Mouse (Mus musculus): Measurements from ENCODE around the gene Abtb2.

DNA sequence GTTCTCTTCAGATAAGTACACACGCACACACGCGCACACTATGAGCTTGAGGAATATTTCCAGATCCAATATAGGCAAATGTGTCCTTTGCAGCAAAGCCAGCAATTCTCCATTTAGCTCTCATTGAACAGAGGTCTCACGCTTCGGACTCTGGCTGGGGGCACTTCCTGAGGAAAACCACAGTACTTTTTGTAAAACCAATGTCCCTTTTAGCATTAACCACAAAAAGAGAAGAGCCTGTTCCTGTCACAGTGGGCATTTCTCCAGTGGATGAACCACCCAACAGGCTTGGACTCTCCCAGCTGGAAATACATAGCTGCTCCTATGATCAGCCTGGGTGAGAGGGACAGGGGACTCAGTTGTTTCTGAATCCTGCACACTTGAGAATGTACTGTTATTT lies 71.8 kb downstream of the Abtb2 start:
- TF ChIP-seq ZC3H11A (IDR thresholded peaks at IDR 0.05; ENCODE audit: borderline replicate concordance, low read depth, low read length) = no peak
- TF ChIP-seq HCFC1 (IDR thresholded peaks at IDR 0.05; ENCODE audit: borderline replicate concordance, insufficient read depth, low read length) = no peak

Measured in ES-E14 (cell line).